Mouse (Mus musculus): ENCODE measurements around the gene Cebpb. TPM values are rescaled to one million over a fixed set of nuclear protein-coding genes. Genes with fewer than 3 reads are reported as not detected.

The Cebpb gene
- polyA plus RNA-seq, 1 experiment from 2014 or later, result 0.11 TPM

- H3K9ac ChIP-seq (ENCODE audit: low read length), result no peak overlapping the region
- no peak overlapping the region for H3K27ac ChIP-seq (ENCODE audit: low read depth, low read length)
- no peak overlapping the region for H3K4me3 ChIP-seq (ENCODE audit: low read depth, low read length)
- H3K4me2 ChIP-seq (ENCODE audit: low read length), result no peak overlapping the region
- peaks cover 25% of the 10 kb centered on the region for H3K36me3 ChIP-seq (ENCODE audit: control insufficient read depth, insufficient read depth, low read length)
- no peaks in the 10 kb centered on the region for H3K9me3 ChIP-seq (replicated peaks; ENCODE audit: control insufficient read depth, low read length)
- 81% methylated on average over 7 of the region's 7 CpGs for WGBS
- H3K4me1 ChIP-seq (ENCODE audit: control insufficient read depth, insufficient read depth, low read length), result no peaks in the 10 kb centered on the region
- DNase-seq (ENCODE audit: low spot score) (no peak), ATAC-seq (no peak)
- H3K27me3 ChIP-seq (replicated peaks; ENCODE audit: control insufficient read depth, insufficient read depth, low read length), result no peaks in the 10 kb centered on the region
Measured at GRCm38 (mm10) chr2:167652694-167653093, 36.0 kb upstream of the Cebpb start.

DNA sequence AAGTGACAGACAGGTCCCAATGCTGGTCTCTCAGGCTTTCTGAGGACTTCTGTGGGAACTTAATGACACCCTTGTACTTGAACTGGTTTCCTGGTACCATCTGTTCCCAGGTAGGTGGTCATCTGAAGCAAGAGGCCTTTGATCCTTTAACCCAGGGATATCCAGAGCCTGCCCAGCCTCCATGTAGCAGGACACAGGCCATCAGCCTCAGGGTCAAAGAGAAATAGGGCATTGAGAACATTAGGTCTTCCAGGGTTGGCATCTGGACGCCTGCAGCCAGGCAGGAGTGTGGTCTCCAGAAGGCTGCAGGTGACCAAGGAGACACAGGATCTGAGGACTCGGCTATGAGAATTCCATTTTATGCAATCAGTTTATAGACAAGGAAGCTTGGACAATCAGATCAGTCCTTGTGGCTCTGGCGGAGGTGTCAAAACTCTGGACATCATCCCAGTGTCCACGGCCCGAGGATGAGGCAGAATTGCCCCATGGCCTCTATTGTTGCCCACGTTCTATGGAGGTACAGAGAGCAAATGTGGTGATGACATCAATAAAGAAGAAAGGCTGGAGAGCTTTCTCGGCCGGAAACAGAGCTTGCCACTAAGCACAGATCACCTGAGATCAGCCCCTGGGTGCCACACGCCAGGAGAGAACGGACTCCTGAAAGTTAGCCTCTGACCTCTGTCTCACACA, 33.7 kb upstream of the Cebpb start:
- no peak overlapping the region for H3K4me3 ChIP-seq (ENCODE audit: low read depth, low read length)
- H3K36me3 ChIP-seq (ENCODE audit: control insufficient read depth, insufficient read depth, low read length), result peaks cover 25% of the 10 kb centered on the region
- no peak for ATAC-seq
- no peak overlapping the region for H3K27ac ChIP-seq (ENCODE audit: low read depth, low read length)
- H3K9me3 ChIP-seq (replicated peaks; ENCODE audit: control insufficient read depth, low read length), result no peaks in the 10 kb centered on the region
- peaks cover 7% of the 10 kb centered on the region for H3K4me1 ChIP-seq (ENCODE audit: control insufficient read depth, insufficient read depth, low read length)
- H3K9ac ChIP-seq (ENCODE audit: low read length), result no peak overlapping the region
- H3K27me3 ChIP-seq (replicated peaks; ENCODE audit: control insufficient read depth, insufficient read depth, low read length), result no peaks in the 10 kb centered on the region
- 90% methylated on average over 10 of the region's 10 CpGs for WGBS
- no peak for DNase-seq (ENCODE audit: low spot score)
- no peak overlapping the region for H3K4me2 ChIP-seq (ENCODE audit: low read length)

DNA sequence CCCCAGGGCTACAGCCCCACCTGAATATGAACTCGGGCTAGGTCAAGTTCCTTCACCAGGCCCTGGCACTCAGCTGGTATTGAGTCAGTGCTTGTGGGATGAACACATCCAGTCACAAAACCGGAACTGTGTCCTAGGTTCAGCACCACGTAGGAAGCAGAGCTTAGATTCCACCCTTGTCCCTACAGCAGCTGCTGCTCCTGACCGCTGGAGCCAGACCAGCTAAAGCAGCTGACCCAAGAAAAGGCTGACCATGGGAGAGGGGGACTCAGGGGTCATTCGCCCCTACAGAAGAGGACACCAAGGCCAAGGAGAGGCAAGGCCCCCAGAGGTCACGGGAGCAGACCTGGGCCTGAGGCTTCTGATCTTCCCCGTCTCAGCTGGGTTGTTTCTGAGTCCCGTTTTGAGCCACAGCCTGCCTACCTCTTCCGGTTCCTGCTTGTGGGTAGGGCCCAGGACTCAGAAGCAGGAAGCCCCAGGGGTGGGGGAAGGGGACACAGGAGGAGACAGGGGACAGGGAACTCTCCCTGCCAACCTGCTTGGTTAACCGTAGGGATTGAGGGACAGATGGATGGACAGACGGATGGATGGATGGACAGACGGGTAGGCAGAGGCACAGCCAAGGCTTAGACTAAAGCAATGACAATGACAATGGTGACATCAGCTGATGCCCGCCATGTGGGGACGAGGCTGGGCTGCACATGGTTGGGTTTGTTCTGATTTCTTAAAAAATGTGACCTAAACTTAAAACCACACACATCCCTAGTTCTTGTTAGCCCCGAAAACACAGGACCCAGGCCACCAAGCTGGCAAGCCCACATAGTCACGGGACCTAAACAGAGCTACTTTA, 31.9 kb upstream of the Cebpb start:
- peaks cover 16% of the 10 kb centered on the region for H3K4me1 ChIP-seq (ENCODE audit: control insufficient read depth, insufficient read depth, low read length)
- WGBS, result 91% methylated on average over 16 of the region's 16 CpGs
- no peaks in the 10 kb centered on the region for H3K9me3 ChIP-seq (replicated peaks; ENCODE audit: control insufficient read depth, low read length)
- H3K9ac ChIP-seq (ENCODE audit: low read length), result peak overlapping the region; percentile 5; the same call in 1 of the 2 replicates
- no peak overlapping the region for H3K4me2 ChIP-seq (ENCODE audit: low read length)
- peaks cover 20% of the 10 kb centered on the region for H3K36me3 ChIP-seq (ENCODE audit: control insufficient read depth, insufficient read depth, low read length)
- no peak overlapping the region for H3K4me3 ChIP-seq (ENCODE audit: low read depth, low read length)
- ATAC-seq, result no peak
- DNase-seq (ENCODE audit: low spot score), result no peak
- H3K27ac ChIP-seq (ENCODE audit: low read depth, low read length), result no peak overlapping the region
- no peaks in the 10 kb centered on the region for H3K27me3 ChIP-seq (replicated peaks; ENCODE audit: control insufficient read depth, insufficient read depth, low read length)

DNA sequence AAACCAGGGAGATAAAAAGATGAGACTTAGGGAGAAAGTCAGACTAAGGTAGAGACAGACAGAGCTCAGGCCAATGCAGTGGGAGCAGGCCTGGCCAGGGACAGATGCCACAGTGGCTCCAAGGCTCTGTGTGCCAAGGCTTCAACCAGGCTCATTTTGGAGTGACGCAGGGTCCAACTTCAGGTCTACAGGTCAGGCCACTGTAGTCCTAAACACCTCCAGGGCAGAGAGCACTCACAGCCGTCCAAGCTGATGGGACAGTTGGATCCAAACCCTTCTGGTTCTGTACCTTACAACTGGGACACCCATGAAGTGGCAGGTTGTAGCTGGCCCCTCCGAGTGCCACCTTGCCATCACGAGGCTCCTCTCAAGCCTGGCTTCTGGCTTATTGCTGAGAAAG, 30.7 kb upstream of the Cebpb start:
- Histone ChIP-seq H3K4me3 (ENCODE audit: low read depth, low read length) (no peak overlapping the region), H3K4me1 (ENCODE audit: control insufficient read depth, insufficient read depth, low read length) (peaks cover 18% of the 10 kb centered on the region), H3K27me3 (replicated peaks; ENCODE audit: control insufficient read depth, insufficient read depth, low read length) (no peaks in the 10 kb centered on the region), H3K27ac (ENCODE audit: low read depth, low read length) (no peak overlapping the region), H3K4me2 (ENCODE audit: low read length) (no peak overlapping the region), H3K9ac (ENCODE audit: low read length) (no peak overlapping the region), H3K9me3 (replicated peaks; ENCODE audit: control insufficient read depth, low read length) (no peaks in the 10 kb centered on the region), H3K36me3 (ENCODE audit: control insufficient read depth, insufficient read depth, low read length) (peaks cover 17% of the 10 kb centered on the region)
- 89% methylated on average over 4 of the region's 4 CpGs for WGBS
- ATAC-seq (no peak), DNase-seq (ENCODE audit: low spot score) (no peak)

DNA sequence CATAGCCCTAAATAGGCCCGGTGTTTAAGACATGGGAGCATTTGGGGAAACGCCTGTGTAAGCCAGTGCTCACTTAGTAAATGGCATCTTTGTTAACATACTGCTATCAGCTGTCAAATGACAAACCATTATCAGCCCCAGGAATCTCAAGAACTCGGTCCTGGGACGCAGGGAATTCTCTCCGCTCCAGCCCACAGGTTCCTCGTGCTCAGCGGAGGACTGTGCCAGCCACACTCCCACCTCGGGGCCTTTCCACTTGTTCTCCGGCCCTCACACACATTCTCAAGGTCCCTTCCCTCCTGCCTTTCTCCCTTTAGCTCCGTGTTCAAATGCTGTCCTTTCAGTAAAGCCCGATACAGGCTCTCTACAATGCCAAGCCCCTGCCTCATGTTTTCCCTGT, 30.0 kb upstream of the Cebpb start:
- Histone ChIP-seq H3K9ac (ENCODE audit: low read length) (no peak overlapping the region), H3K4me1 (ENCODE audit: control insufficient read depth, insufficient read depth, low read length) (peaks cover 18% of the 10 kb centered on the region), H3K27me3 (replicated peaks; ENCODE audit: control insufficient read depth, insufficient read depth, low read length) (no peaks in the 10 kb centered on the region), H3K27ac (ENCODE audit: low read depth, low read length) (no peak overlapping the region), H3K4me2 (ENCODE audit: low read length) (no peak overlapping the region), H3K36me3 (ENCODE audit: control insufficient read depth, insufficient read depth, low read length) (peaks cover 11% of the 10 kb centered on the region; the same call in 1 of the 2 replicates), H3K9me3 (replicated peaks; ENCODE audit: control insufficient read depth, low read length) (no peaks in the 10 kb centered on the region), H3K4me3 (ENCODE audit: low read depth, low read length) (no peak overlapping the region)
- no peak for ATAC-seq
- 85% methylated on average over 11 of the region's 11 CpGs for WGBS
- no peak for DNase-seq (ENCODE audit: low spot score)

GRCm38 (mm10) chr2:167659177-167659846, 29.4 kb upstream of the Cebpb start:
- no peak for DNase-seq (ENCODE audit: low spot score)
- 76% methylated on average over 10 of the region's 10 CpGs for WGBS
- Histone ChIP-seq H3K27ac (ENCODE audit: low read depth, low read length) (no peak overlapping the region), H3K27me3 (replicated peaks; ENCODE audit: control insufficient read depth, insufficient read depth, low read length) (no peaks in the 10 kb centered on the region), H3K9ac (ENCODE audit: low read length) (no peak overlapping the region), H3K36me3 (ENCODE audit: control insufficient read depth, insufficient read depth, low read length) (peaks cover 5% of the 10 kb centered on the region; the same call in 1 of the 2 replicates), H3K4me1 (ENCODE audit: control insufficient read depth, insufficient read depth, low read length) (peaks cover 18% of the 10 kb centered on the region), H3K4me3 (ENCODE audit: low read depth, low read length) (no peak overlapping the region), H3K4me2 (ENCODE audit: low read length) (0 out of 2 replicates have a peak overlapping the region, but pooled peaks have one; percentile 90), H3K9me3 (replicated peaks; ENCODE audit: control insufficient read depth, low read length) (no peaks in the 10 kb centered on the region)
- ATAC-seq, result no peak

DNA sequence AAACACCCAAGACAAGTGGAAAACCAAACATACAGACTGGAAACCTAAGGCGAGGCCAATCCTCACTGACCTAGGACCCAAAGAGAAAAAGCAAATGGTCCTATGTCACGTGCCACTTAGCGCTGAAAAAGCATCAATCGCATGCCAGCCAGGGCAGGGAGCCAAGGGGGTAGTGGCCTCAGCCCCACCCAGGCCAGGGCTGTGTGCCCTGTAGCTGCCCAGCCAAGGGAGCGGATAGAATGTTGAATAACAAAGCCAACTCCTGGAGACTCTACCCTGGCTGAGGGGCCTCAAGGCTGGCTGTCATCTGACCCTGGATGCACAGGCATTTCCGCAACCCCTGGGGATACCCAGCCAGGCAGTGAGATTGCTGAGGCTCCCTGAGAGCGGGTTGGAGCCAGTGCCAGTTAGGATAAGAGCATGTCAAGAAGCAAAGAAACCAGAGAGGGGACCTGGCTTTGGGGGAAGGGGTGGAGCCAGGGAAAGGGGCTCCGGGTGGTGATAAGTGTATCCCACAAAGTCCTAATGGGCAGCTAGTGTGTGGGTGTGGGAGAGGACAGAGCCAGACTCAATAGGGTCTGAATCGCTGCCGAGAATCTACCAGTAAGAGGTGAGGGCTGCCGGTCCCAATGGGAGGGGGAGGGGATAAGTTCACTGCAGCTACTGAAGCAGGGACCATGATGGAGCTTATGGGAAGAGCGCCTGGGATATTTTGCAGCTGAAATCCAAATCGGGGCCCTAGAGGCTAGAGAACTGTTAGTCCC, 28.7 kb upstream of the Cebpb start:
- peak overlapping the region; percentile 82 for H3K9ac ChIP-seq (ENCODE audit: low read length)
- WGBS, result 23% methylated on average over 13 of the region's 13 CpGs
- DNase-seq (ENCODE audit: low spot score), result peak; percentile 21
- ATAC-seq, result no peak
- H3K36me3 ChIP-seq (ENCODE audit: control insufficient read depth, insufficient read depth, low read length), result peaks cover under 1% of the 10 kb centered on the region; the same call in 1 of the 2 replicates
- H3K4me3 ChIP-seq (ENCODE audit: low read depth, low read length), result peak overlapping the region; percentile 78
- H3K4me2 ChIP-seq (ENCODE audit: low read length), result peak overlapping the region; percentile 90
- H3K9me3 ChIP-seq (replicated peaks; ENCODE audit: control insufficient read depth, low read length), result no peaks in the 10 kb centered on the region
- no peaks in the 10 kb centered on the region for H3K27me3 ChIP-seq (replicated peaks; ENCODE audit: control insufficient read depth, insufficient read depth, low read length)
- H3K27ac ChIP-seq (ENCODE audit: low read depth, low read length), result 0 out of 2 replicates have a peak overlapping the region, but pooled peaks have one; percentile 27
- peaks cover 18% of the 10 kb centered on the region for H3K4me1 ChIP-seq (ENCODE audit: control insufficient read depth, insufficient read depth, low read length)

DNA sequence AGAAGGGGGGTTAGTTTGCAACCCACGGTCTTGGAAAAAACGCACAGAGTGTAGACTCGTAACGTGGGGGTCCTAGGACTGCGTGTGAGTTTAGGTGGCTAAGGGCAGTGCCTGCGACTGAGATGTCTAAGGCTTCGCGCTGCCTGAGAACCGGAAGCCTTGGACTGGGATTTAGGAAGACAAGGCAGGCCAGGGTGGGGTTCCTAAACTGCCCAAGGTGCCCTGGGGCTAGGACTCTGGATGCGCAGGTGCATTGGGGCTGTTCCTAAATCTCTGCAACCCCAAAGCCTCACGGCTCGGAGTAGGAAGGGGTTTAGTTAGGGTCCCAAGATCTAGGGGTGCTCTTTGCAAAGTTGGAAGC, 28.1 kb upstream of the Cebpb start:
- WGBS, result 1% methylated on average over 12 of the region's 12 CpGs
- Histone ChIP-seq H3K27ac (ENCODE audit: low read depth, low read length) (0 out of 2 replicates have a peak overlapping the region, but pooled peaks have one; percentile 2), H3K9ac (ENCODE audit: low read length) (peak overlapping the region; percentile 82), H3K4me3 (ENCODE audit: low read depth, low read length) (peak overlapping the region; percentile 78), H3K4me2 (ENCODE audit: low read length) (peak overlapping the region; percentile 90), H3K9me3 (replicated peaks; ENCODE audit: control insufficient read depth, low read length) (no peaks in the 10 kb centered on the region), H3K36me3 (ENCODE audit: control insufficient read depth, insufficient read depth, low read length) (no peaks in the 10 kb centered on the region), H3K27me3 (replicated peaks; ENCODE audit: control insufficient read depth, insufficient read depth, low read length) (no peaks in the 10 kb centered on the region), H3K4me1 (ENCODE audit: control insufficient read depth, insufficient read depth, low read length) (peaks cover 18% of the 10 kb centered on the region)
- ATAC-seq, result 0 out of 2 replicates have a peak, but pooled peaks have one; percentile 14
- DNase-seq (ENCODE audit: low spot score), result no peak
